In the genomic region with DNA sequence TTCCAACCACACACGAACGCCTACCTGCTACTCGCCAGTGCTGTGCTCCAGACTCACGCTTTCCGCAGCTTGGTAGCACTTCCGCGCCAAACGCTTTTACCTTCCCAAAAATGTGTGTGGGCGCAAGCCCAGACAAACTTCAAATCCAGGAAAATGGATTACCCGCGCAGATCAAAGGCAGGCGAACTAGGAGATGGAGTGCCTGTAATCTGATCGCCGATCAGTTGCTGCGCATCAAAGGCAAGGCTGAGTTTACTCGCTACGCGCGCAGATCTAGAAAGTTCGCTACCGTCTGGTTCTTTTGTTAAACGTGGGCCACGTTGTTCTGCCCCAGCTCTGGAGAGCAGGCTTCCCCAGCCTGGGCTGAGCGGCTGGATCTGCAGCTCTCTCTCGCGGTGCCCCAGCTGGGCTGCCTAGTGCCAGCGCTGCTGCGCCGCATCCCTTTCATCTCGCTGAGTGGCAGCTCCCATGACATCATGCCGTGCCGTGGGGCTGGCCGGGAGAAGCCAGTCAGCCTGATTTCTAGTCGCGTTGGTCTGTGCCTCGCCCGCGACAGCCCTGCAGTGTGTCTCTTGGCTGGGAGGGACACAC, we compare ENCODE assay signal across 8 mouse cellular contexts. TPM values are rescaled to one million over a fixed set of nuclear protein-coding genes. Genes with fewer than 3 reads are reported as not detected.
DNase-seq lines count a peak whose midpoint lies in the region; ATAC-seq lines count a peak whose summit lies in the region.

A gene (minus strand): TSS at position 400 of the 591 bp plus-strand sequence.

- peak; percentile 90 for ATAC-seq in inflammation-experienced regulatory T-cells, adult 6 months
- ATAC-seq in midbrain, embryonic 12.5 days (ENCODE audit: low FRiP score, low read depth): peak; percentile 97

- no peaks in the 10 kb centered on the region for H3K36me3 ChIP-seq in midbrain, embryonic 12.5 days

- no peaks in the 10 kb centered on the region for H3K9me3 ChIP-seq in midbrain, embryonic 12.5 days

- H3K4me2 ChIP-seq in midbrain, embryonic 12.5 days (replicated peaks): peak within 1 kb of the TSS; percentile 88

- peak within 1 kb of the TSS; percentile 49 for H3K4me3 ChIP-seq in midbrain, embryonic 12.5 days

- intact Hi-C loops in left cerebral cortex, postnatal 4 days (cut with DNase I): no loop called here

- H3K9ac ChIP-seq in midbrain, embryonic 12.5 days (replicated peaks): peak within 1 kb of the TSS; percentile 59

- WGBS in midbrain, embryonic 12.5 days: under 1% methylated on average over 38 of the region's 38 CpGs

- H3K27ac ChIP-seq in midbrain, embryonic 12.5 days (replicated peaks): peak within 1 kb of the TSS; percentile 88

- peaks cover 15% of the 10 kb centered on the region; the same call in 1 of the 2 replicates for H3K27me3 ChIP-seq in midbrain, embryonic 12.5 days

- DNase-seq in adrenal gland, adult 18-20 months (ENCODE audit: low spot score in 2 of 2): peak; percentile 64 to 84
- peak; percentile 93 for DNase-seq in embryo, embryonic 10 days (ENCODE audit: low spot score)
- peak; percentile 69 for DNase-seq in gastrocnemius, postnatal 25 days
- DNase-seq in left cerebral cortex, postnatal 4 days: peak; percentile 83
- DNase-seq in spleen, adult 12 weeks (ENCODE audit: low spot score): peak; percentile 19
- DNase-seq in adipocyte (ENCODE audit: low spot score): no peak

- H3K4me1 ChIP-seq in midbrain, embryonic 12.5 days: peaks cover 35% of the 10 kb centered on the region

RNA-seq across cellular contexts. Expression of the gene that starts here (rescaled TPM):
- total RNA-seq in adrenal gland, adult 18-20 months (2021): 10 to 100 TPM; 13.1 to 49.8 TPM
- total RNA-seq in gastrocnemius, postnatal 25 days (2021): 1 to 10 TPM; 6.1 to 8.5 TPM
- not detected for polyA plus RNA-seq in inflammation-experienced regulatory T-cells, adult 6 months (2017; shearing (Covaris generic))
- total RNA-seq in left cerebral cortex, postnatal 4 days (2021): 10 to 100 TPM; 76.9 to 81.3 TPM
- polyA plus RNA-seq in midbrain, embryonic 12.5 days (2016; fragmentation: Nextera tagmentation; extraction: Ambion mirVana): 70.2 and 80.5 TPM in 2 replicates

Comparison
In these comparisons a context has a peak if more than half of its experiments do, and no peak if none do; other contexts are left out.
1. RNA of the gene that starts here (polyA plus RNA-seq): 70.2 to 80.5 TPM in midbrain, embryonic 12.5 days; not detected in inflammation-experienced regulatory T-cells, adult 6 months; every median in the first group is over 10 times any median in the second.
2. Peak in ATAC-seq in inflammation-experienced regulatory T-cells, adult 6 months; RNA of the gene not detected or under 1 TPM.